Mouse (Mus musculus): Measurements from ENCODE around the gene Ugt1a8. TPM values are rescaled to one million over a fixed set of nuclear protein-coding genes. Genes with fewer than 3 reads are reported as not detected.

Gene Ugt1a8
- total RNA-seq, 2 experiments from 2014 or later = not detected

DNA sequence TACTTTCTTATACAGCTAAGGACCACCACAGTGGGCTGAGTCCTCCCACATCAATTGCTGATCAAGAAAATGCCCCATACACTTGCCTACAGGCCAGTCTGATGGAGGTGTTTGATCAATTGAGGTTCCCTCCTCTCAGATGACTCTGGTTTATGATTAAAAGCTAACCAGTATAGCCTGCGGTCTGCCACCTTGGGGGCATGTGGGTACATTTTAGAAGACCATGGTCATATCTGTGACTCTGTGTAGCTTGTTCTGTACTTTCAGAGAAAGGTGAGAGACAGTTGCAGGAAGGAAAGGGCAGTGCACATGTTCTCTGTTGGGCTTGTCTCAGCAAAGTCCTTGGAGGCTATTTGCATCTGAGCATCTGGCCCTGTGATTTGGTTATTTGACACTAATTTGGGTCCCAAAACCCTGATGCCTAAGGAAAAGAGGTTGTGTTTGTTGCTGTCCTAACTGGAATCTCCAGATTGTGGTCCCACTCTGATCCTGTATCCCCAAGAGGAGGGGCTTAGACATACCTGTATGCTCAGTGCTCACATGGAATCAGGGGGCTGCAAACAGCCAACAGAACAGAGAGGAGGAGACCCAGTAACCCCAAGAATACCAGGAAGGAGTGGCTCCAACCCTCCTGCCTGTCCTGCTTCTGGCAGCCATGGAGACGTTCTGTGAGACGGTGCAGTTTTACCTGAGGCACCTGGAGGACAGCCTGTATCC is 145.2 kb downstream of the Ugt1a8 start:
- no peak for DNase-seq
- no peak for TF ChIP-seq CTCF (IDR thresholded peaks at IDR 0.05)
- no peak overlapping the region for H3K4me3 ChIP-seq
- intact Hi-C loops (cut with DNase I) = no loop called here
- H3K27ac ChIP-seq = no peak overlapping the region

DNA sequence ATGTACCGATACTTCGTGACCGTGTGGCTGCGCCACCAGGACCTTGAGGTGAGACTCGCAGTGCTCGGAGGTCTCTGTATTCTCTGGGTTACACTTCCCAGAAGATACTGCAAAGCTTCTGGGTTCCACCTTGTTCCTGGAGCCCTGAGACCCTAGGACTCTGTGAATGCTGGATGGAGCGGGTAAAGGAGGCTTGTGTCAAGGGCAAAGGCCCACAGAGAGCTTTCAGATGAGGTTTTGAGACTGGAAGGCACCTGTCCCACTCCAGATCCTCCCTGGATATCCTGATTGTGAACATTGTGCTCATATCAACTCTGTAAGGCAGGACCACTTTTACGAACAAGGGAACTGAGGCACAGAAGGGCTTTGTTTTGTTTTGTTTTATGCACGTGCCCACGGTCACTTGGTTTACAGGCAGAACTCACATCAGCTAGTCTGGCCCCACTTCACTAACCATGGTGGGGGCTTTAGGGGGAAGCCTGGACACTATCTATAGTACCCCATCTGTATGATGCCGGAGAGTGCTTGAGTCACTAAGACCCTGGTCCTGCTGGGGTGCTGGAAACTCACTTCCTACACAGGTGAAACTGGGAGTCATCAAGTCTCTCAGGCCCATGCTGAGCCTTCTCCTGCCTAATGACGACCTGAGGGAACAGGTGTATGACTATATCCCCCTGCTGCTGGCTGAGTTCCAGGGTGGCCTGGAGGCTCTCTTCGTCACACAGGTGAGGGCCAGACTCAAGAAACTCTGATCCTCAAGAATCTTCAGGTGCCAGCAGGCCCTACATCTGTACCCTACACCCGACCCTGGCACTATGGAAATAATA is 146.0 kb downstream of the Ugt1a8 start:
- DNase-seq = peak; percentile 47
- Histone ChIP-seq H3K4me3 (no peak overlapping the region), H3K27ac (no peak overlapping the region)
- intact Hi-C loops (cut with DNase I) = no loop called here
- no peak for TF ChIP-seq CTCF (IDR thresholded peaks at IDR 0.05)

DNA sequence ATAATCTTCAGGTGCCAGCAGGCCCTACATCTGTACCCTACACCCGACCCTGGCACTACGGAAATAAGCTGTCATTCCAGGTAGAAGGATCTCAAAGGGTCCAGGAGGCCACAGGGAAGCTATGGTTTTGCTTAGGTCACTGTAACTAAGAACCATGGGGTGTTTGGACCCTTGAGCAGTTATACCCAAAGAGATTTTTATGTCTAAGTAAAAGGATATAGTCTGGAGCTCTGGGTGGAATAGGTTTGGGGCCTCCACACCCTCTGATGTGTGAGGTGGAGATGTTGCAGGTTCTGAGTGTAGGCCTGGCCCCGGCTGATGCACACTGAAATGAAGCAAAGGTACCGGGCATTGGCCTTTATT is 146.6 kb downstream of the Ugt1a8 start:
- intact Hi-C loops (cut with DNase I) = no loop called here
- TF ChIP-seq CTCF (IDR thresholded peaks at IDR 0.05) = no peak
- Histone ChIP-seq H3K4me3 (no peak overlapping the region), H3K27ac (no peak overlapping the region)
- no peak for DNase-seq

DNA sequence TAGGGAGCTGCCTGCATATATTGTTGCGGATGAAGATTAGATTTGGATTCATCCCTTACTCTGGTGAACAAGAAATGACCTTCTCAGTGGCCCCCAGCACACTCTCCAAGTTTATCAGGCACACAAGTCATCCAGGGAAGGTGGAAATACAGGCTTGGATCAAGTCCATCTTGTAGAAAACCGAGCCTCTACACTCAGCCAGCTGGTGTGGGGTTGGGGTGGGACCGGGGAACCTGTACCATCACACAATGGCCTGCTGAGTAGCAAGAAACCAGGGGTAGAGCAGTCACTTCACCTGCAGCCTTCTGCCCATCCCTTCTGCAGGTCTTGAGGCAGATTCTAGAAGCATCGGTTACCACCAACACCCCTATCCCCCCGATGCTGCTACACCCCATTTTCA is 147.0 kb downstream of the Ugt1a8 start:
- intact Hi-C loops (cut with DNase I) = no loop called here
- no peak overlapping the region for H3K4me3 ChIP-seq
- peak; percentile 27 for DNase-seq
- no peak overlapping the region for H3K27ac ChIP-seq
- no peak for TF ChIP-seq CTCF (IDR thresholded peaks at IDR 0.05)

DNA sequence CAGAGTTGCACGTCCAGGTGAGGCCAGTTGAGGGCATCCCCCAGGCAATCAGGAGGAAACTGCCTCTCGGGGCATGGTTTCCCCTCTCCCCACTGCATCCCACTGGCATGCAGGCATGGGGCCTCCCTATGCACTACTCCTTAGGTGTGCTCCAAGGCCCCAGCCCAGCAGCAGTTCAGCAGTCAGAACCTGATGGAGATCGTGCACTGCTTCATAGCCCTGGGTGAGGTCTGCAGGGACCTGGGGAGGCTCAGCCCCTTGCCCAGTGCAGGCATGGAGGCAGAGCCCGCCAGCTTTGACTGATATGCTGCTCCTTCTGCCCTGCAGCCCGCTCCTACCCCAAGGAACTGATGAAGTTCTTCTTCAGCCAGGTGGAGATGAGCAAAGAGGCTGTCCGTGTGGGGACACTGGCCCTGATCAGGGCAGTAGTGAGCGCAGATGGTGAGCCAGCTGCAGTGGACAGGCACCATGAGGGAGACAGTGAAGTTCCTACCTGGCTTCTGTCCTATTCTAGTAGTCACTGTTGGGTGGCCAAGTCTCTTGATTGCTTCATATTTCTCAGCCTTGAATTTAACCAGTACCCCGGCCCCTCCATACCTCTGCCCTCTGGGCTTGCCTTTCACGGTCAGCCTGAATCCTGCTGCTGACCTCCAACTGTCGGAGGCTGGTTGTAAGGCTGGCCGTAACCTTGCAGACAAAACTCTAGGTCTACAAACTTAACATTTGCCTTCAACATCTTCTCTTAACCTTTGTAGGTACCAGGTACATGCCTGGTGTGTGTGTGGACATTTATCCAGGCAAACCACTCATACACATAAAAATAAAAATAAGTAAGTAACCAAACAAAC is 147.7 kb downstream of the Ugt1a8 start:
- intact Hi-C loops (cut with DNase I) = no loop called here
- TF ChIP-seq CTCF (IDR thresholded peaks at IDR 0.05) = no peak
- H3K4me3 ChIP-seq = no peak overlapping the region
- no peak overlapping the region for H3K27ac ChIP-seq
- DNase-seq = peak; percentile 36

DNA sequence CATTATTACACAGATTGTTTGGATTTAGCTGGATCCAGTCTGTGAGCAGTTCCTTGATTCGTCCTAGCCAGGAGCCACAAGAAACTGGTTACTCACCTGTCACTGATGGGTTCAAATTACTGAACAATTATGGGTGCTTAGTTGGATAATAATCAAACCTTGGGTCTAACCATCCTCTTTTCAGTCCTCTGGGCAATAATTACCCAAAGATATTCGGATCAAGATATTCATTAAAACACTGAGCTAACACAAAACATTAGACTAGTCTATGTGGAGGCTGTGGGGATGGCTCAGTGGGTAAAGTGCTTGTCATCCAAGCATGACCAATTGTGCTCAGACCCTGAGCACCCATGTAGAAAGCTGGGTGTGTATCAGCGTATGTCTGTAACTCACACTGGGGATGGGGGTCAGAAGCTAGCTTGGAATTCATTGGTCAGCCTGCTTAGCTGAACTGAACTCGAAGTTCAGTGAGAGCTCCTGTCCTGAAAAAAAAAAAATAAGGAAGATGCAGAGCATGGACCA is 148.3 kb downstream of the Ugt1a8 start:
- no peak overlapping the region for H3K4me3 ChIP-seq
- no peak overlapping the region for H3K27ac ChIP-seq
- intact Hi-C loops (cut with DNase I) = no loop called here
- DNase-seq = peak; percentile 8
- TF ChIP-seq CTCF (IDR thresholded peaks at IDR 0.05) = no peak

DNA sequence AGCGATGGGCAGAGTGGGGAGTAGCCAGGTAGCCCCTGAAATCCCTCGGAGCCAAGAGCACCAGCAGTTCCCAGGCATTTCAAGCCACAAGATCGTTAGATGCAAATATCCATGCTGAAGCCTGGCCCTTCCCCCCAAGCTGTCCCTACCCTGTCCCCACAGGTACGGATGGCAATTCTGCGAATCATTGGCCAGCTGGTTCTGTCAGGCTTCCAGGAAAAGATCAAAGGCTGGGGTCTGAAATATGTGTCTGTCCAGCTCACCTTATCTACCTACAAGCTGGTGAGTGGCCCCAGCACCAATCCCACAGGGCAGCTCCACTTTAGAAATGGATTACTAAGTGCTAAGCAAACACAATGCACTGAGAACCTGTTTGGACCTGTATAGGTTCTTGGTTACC is 149.7 kb downstream of the Ugt1a8 start:
- H3K27ac ChIP-seq = no peak overlapping the region
- peak; percentile 19 for DNase-seq
- no peak overlapping the region for H3K4me3 ChIP-seq
- TF ChIP-seq CTCF (IDR thresholded peaks at IDR 0.05) = no peak
- intact Hi-C loops (cut with DNase I) = no loop called here

DNA sequence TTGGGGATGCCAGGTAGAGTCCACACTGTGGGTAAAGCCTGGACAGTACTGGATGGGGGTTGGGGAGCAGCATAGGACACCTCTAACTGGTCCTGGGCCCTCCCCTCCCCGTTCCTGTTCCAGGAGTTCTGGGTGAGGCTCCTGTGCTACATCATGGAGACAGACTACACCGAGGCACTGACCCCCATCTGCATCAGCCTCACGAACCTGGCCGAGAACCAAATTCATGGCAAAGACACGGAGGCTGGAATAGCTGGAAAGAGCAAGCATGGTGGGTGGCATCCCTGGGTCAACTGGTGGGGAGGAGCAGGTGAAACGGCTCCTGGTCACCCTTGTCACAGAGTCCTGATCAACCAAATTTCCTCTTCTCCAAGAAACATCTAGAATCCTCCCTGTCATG is 151.2 kb downstream of the Ugt1a8 start:
- H3K27ac ChIP-seq = no peak overlapping the region
- intact Hi-C loops (cut with DNase I) = no loop called here
- no peak for DNase-seq
- no peak for TF ChIP-seq CTCF (IDR thresholded peaks at IDR 0.05)
- no peak overlapping the region for H3K4me3 ChIP-seq

DNA sequence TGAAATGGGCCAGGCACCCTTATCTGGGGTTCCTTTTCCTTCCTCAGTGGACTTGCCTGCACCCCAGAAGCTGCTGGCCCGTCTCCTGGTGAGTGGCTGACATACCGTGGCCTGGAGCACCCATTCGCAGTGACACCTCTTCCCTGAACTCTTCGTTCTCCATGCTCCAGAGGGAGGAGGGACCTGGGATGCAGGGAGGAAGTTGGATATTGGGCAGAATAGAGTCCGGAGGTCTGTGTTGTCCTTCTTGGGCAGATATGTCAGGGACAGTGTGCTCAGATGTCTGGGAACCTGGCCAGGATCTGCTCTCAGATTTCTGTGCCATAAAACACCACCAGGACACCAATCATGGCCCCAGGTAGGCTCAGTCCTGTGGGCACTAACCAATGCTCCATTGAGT is 152.5 kb downstream of the Ugt1a8 start:
- no peak for DNase-seq
- no peak overlapping the region for H3K27ac ChIP-seq
- intact Hi-C loops (cut with DNase I) = no loop called here
- TF ChIP-seq CTCF (IDR thresholded peaks at IDR 0.05) = no peak
- no peak overlapping the region for H3K4me3 ChIP-seq

DNA sequence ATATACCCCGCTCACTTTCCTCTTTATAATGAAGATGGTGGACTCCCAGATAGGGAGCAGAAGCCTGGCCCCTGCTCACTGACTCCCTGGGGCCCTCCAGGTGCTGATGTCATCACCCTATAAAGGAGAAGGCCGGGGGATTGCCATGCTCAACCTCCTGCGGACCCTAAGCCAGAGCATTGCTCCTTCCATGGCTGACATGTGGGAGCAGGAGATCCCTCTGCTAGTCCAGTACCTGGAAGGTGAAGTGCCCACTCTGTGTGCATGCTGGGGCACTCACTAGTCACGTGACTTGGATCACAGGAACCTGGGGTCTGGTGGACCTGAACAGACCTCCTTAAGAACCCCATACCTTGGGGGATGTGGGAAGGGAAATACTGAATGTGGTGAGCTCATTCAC is 153.0 kb downstream of the Ugt1a8 start:
- Histone ChIP-seq H3K27ac (no peak overlapping the region), H3K4me3 (no peak overlapping the region)
- no peak for DNase-seq
- intact Hi-C loops (cut with DNase I) = no loop called here
- TF ChIP-seq CTCF (IDR thresholded peaks at IDR 0.05) = no peak

DNA sequence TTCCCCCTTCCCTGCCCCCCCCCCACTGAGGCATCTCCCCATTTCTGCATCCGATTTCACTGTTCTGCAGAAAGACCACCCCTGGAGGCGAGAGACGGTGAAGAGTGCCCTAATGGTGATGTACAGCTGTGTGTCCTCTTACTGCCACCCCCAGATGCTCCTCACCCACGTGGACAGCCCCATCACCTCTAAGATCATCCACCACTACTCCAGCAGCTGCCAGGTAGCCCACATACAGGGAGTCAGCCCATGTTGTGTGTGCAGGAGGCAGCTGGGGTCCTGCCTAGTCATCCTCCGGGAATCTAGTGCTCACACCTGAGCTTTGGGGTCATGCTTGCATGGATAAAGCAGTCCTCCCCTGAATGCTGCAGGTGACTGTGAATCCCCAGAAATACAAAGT is 156.2 kb downstream of the Ugt1a8 start:
- H3K27ac ChIP-seq = no peak overlapping the region
- intact Hi-C loops (cut with DNase I) = no loop called here
- DNase-seq = no peak
- H3K4me3 ChIP-seq = no peak overlapping the region
- no peak for TF ChIP-seq CTCF (IDR thresholded peaks at IDR 0.05)

DNA sequence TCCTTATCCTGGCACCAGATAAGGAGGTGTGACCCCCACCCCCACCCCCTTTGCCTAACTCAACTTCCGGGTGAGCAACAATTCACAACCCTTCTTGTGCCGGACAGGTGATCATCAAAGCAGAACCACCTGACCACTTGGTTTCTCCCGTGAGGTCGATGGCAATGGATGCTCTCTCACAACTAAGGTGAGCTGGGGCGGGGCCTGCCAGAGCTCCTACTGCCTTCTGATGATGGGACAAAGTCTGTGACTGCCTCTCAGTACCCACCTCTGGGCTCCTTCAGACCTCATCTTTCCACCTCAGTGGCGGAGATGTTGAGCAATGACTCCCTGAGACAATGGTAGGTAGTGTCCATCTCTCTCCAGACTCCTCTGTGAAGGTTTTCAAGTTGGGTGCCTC is 158.3 kb downstream of the Ugt1a8 start:
- no peak for TF ChIP-seq CTCF (IDR thresholded peaks at IDR 0.05)

DNA sequence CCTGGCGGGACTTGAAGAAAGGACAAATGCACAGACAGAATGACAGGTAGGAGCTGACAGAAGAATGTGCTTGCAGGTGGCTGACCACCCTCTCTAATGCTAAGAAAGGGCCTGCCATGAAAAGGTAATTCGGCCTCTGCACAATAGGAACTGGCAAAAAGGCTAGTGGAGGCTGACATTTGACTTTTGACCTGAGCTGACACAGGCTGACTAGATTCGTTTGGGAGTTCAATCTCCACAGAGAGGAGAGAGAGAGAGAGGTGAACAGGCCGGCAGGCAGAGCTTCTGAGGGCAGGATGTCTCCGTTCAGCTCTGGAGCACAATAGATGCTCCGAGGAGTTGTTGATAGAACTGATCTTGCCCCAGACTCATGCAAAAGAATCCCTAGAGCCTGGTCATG is 158.8 kb downstream of the Ugt1a8 start:
- TF ChIP-seq CTCF (IDR thresholded peaks at IDR 0.05) = no peak
- intact Hi-C loops (cut with DNase I) = no loop called here

More for the DNA sequence above, 158.3 kb downstream of the Ugt1a8 start:
- H3K27ac ChIP-seq = no peak overlapping the region
- intact Hi-C loops (cut with DNase I) = no loop called here
- DNase-seq = no peak
- H3K4me3 ChIP-seq = no peak overlapping the region

More for the DNA sequence above, 158.8 kb downstream of the Ugt1a8 start:
- no peak overlapping the region for H3K27ac ChIP-seq
- no peak for DNase-seq
- H3K4me3 ChIP-seq = no peak overlapping the region
